Mouse (Mus musculus) left cerebral cortex, adult 6 months (tissue): ENCODE results near the gene Defa34. TPM values are rescaled to one million over a fixed set of nuclear protein-coding genes. Genes with fewer than 3 reads are reported as not detected.

Source experiments
- long read RNA-seq, 2 experiments: library from polyadenylated mRNA; unstranded; transcript quantifications; one replicate each; pipeline ENCODE4 v2.0.0; 2019 to 2020
- polyA plus RNA-seq: library from polyadenylated mRNA; unstranded; fragments of <200 nt; fragmentation: Nextera tagmentation; gene quantifications from 2 replicates; pipeline ENCODE4 v1.2.3, GENCODE M21; 2021

Gene Defa34
- not detected in 2 replicates for polyA plus RNA-seq
- long read RNA-seq, experiment 1, result 0 reads
- long read RNA-seq, experiment 2, result 0 reads

DNA sequence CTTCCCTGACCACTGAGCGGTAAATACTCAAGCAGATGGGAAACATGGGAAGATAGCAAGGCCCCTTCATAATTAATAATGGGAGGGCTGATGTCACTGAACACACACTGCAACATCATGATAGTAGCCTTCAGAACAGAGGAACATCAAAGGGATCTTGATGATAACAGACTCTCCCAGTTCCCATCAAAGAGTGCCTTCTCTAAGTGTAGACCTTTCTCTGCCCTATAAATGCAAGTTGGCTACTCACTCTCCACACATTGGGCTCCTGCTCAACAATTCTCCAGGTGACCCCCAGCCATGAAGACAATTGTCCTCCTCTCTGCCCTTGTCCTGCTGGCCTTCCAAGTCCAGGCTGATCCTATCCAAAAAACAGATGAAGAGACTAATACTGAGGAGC, at the start of gene Defa34:
TSS of gene Defa34 (plus strand) at position 301 of the 400 bp plus-strand sequence.

DNA sequence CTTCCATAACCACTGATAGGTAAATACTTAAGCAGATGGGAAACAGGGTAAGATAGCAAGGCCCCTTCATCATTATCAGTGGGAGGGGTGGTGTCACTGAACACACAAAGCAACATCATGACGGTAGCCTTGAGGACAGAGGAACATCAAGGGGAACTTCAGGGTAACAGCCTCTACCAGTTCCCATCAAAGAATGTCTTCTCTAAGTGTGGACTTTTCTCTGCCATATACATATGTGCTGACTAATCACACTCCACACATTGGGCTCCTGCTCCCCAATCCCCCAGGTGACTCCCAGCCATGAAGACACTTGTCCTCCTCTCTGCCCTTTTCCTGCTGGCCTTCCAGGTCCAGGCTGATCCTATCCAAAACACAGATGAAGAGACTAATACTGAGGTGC, 47.7 kb upstream of the Defa34 start, which contains the start of gene Defa26:
TSS of gene Defa26 (plus strand) at position 301 of the 400 bp plus-strand sequence.

DNA sequence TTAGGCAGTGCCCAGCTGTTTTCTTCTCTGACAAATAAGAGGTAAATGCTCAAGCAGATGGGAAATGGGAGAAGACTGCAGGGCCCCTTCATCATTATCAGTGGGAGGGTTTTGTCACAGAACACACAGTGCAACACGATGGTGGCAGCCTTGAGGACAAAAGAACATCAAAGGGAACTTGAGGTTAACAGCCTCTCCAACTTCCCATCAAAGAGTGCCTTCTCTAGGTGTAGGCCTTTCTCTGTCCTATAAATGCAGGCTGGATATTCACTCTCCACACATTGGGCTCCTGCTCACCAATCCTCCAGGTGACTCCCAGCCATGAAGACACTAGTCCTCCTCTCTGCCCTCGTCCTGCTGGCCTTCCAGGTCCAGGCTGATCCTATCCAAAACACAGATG, 10.1 kb upstream of the Defa34 start, which contains the start of gene Defa17:
TSS of gene Defa17 (plus strand) at position 301 of the 400 bp plus-strand sequence.

DNA sequence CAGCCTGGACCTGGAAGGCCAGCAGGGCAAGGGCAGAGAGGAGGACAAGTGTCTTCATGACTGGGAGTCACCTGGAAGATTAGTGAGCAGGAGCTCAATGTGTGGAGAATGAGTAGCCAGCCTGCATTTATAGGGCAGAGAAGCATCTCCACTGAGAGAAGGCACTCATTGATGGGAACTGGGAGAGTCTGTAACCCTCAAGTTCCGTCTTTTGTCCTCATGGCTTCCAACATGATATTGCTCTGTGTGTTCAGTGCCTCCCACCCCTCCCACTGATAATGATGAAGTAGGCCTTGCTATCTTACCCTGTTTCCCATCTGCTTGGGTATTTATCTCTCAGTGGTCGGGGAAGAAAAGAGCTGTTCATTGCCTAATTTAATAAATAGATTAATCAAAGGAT, 37.9 kb downstream of the Defa34 start, which contains the start of gene AY761184:
TSS of gene AY761184 (minus strand) at position 101 of the 400 bp plus-strand sequence.

Other genes with a start within 250 kb of the Defa34 start
- gene Defa36, start 238.4 kb upstream of the Defa34 start, polyA plus RNA-seq, result not detected in 2 replicates
- gene Gm7849, start 209.2 kb upstream of the Defa34 start, polyA plus RNA-seq, result not detected in 2 replicates
- not detected in 2 replicates for gene Defa20, start 156.5 kb upstream of the Defa34 start, polyA plus RNA-seq
- not detected in 2 replicates for gene Defa32, start 136.8 kb upstream of the Defa34 start, polyA plus RNA-seq
- gene Defa37, start 100.4 kb upstream of the Defa34 start, polyA plus RNA-seq, result not detected in 2 replicates
- not detected in 2 replicates for gene Defa28, start 82.8 kb upstream of the Defa34 start, polyA plus RNA-seq
- gene Gm7861, start 71.3 kb upstream of the Defa34 start, polyA plus RNA-seq, result not detected in 2 replicates
- gene Defa26, start 47.6 kb upstream of the Defa34 start, polyA plus RNA-seq, result not detected in 2 replicates
- gene Defa17, start 10.0 kb upstream of the Defa34 start, polyA plus RNA-seq, result not detected in 2 replicates
- gene AY761184, start 37.8 kb downstream of the Defa34 start, polyA plus RNA-seq, result not detected in 2 replicates
- not detected in 2 replicates for gene Defa24, start 68.7 kb downstream of the Defa34 start, polyA plus RNA-seq
- gene Defb50, start 157.7 kb downstream of the Defa34 start, polyA plus RNA-seq, result not detected in 2 replicates
- gene Defb2, start 174.1 kb downstream of the Defa34 start, polyA plus RNA-seq, result not detected in 2 replicates
- not detected in 2 replicates for gene Defb10, start 193.1 kb downstream of the Defa34 start, polyA plus RNA-seq
- gene Defb9, start 219.6 kb downstream of the Defa34 start, polyA plus RNA-seq, result not detected in 2 replicates
- gene Defb11, start 240.6 kb downstream of the Defa34 start, polyA plus RNA-seq, result not detected in 2 replicates